Mouse (Mus musculus): Measurements from ENCODE around the gene Efnb1.

Efnb1 gene

GRCm38 (mm10) chrX:99153266-99153646 is 17.3 kb downstream of the Efnb1 start:
- no peak for DNase-seq (ENCODE audit: low spot score in 2 of 2)

GRCm38 (mm10) chrX:99154358-99154757 is 18.4 kb downstream of the Efnb1 start:
- DNase-seq (ENCODE audit: low spot score in 2 of 2): no peak

- no peak for DNase-seq (ENCODE audit: low spot score in 2 of 2)
These were observed 23.1 kb downstream of the Efnb1 start for GRCm38 (mm10) chrX:99159020-99159419.

- no peak for DNase-seq (ENCODE audit: low spot score in 2 of 2)
These were observed 28.2 kb downstream of the Efnb1 start for GRCm38 (mm10) chrX:99164111-99164510.

GRCm38 (mm10) chrX:99164855-99165368 is 29.0 kb downstream of the Efnb1 start:
- DNase-seq (ENCODE audit: low spot score in 2 of 2): no peak

GRCm38 (mm10) chrX:99167014-99167413 is 31.1 kb downstream of the Efnb1 start:
- no peak for DNase-seq (ENCODE audit: low spot score in 2 of 2)

- DNase-seq (ENCODE audit: low spot score in 2 of 2): no peak
These were observed 31.6 kb downstream of the Efnb1 start for GRCm38 (mm10) chrX:99167550-99167949.

GRCm38 (mm10) chrX:99172301-99172700 is 36.4 kb downstream of the Efnb1 start:
- no peak for DNase-seq (ENCODE audit: low spot score in 2 of 2)

- no peak for DNase-seq (ENCODE audit: low spot score in 2 of 2)
These were observed 49.2 kb downstream of the Efnb1 start for GRCm38 (mm10) chrX:99185081-99185596.

GRCm38 (mm10) chrX:99186497-99187435 is 50.8 kb downstream of the Efnb1 start:
- DNase-seq (ENCODE audit: low spot score in 2 of 2): no peak

GRCm38 (mm10) chrX:99191441-99192087 is 55.6 kb downstream of the Efnb1 start:
- DNase-seq (ENCODE audit: low spot score in 2 of 2): no peak

- no peak for DNase-seq (ENCODE audit: low spot score in 2 of 2)
These were observed 61.0 kb downstream of the Efnb1 start for GRCm38 (mm10) chrX:99196910-99197309.

GRCm38 (mm10) chrX:99198532-99198931 is 62.6 kb downstream of the Efnb1 start:
- no peak for DNase-seq (ENCODE audit: low spot score in 2 of 2)

Data from frontal cortex, postnatal 36 days (tissue).